Mouse (Mus musculus) embryonic facial prominence, embryonic 10.5 days (tissue): Measurements from ENCODE around the gene Rnaset2b. TPM values are rescaled to one million over a fixed set of nuclear protein-coding genes. Genes with fewer than 3 reads are reported as not detected.
"Not testable (repeated sequence)": the region's sequence is repeated elsewhere in the genome, so short reads cannot be mapped to it uniquely, and the experiment has no call there.

Experiments used
- DNase-seq: peaks from one replicate; pipeline ENCODE4 v3.0.0-alpha.2; 2017; ENCODE audit warnings: low spot score
- H3K27ac ChIP-seq: fragments of 300-500 bp; sonication (generic); replicated peaks from 2 replicates; pipeline ENCODE4 v1.5.1; 2016; ENCODE audit warnings: mild to moderate bottlenecking
- H3K27me3 ChIP-seq: fragments of 300-500 bp; sonication (generic); replicated peaks from 2 replicates; pipeline ENCODE4 v1.6.1; 2016; ENCODE audit warnings: low read depth, mild to moderate bottlenecking; ENCODE audit not compliant: poor library complexity, severe bottlenecking
- H3K36me3 ChIP-seq: fragments of 300-500 bp; sonication (generic); replicated peaks from 2 replicates; pipeline ENCODE4 v1.6.1; 2016; ENCODE audit warnings: mild to moderate bottlenecking, moderate library complexity
- H3K4me1 ChIP-seq: fragments of 300-500 bp; sonication (generic); 2 replicates; pipeline ENCODE4 v1.6.1; 2016
- H3K4me3 ChIP-seq: fragments of 300-500 bp; sonication (generic); 2 replicates; pipeline ENCODE4 v1.5.1; 2016; ENCODE audit warnings: mild to moderate bottlenecking, moderate library complexity
- H3K9me3 ChIP-seq: fragments of 300-500 bp; sonication (generic); 2 replicates; pipeline ENCODE4 v1.6.1; 2016; ENCODE audit warnings: mild to moderate bottlenecking
- WGBS: fragments of 180-500 bp; shearing (Covaris S2); methylation state at CpG from one replicate; pipeline ENCODE4 v1.1.7; 2016; 5-methylcytosine and 5-hydroxymethylcytosine counted together
- polyA plus RNA-seq: library from polyadenylated mRNA; unstranded; fragments of >200 nt; fragmentation: Nextera tagmentation; extraction: Ambion mirVana; gene quantifications from 2 replicates; pipeline ENCODE4 v1.2.1, GENCODE M21; 2016

Gene Rnaset2b
- polyA plus RNA-seq, 1 experiment from 2014 or later: 126 TPM

- H3K27me3 ChIP-seq: not testable (repeated sequence)
- WGBS: 86% methylated on average over 4 of the region's 4 CpGs
Measured at GRCm38 (mm10) chr17:6962936-6963335, 7.5 kb upstream of the Rnaset2b start.

DNA sequence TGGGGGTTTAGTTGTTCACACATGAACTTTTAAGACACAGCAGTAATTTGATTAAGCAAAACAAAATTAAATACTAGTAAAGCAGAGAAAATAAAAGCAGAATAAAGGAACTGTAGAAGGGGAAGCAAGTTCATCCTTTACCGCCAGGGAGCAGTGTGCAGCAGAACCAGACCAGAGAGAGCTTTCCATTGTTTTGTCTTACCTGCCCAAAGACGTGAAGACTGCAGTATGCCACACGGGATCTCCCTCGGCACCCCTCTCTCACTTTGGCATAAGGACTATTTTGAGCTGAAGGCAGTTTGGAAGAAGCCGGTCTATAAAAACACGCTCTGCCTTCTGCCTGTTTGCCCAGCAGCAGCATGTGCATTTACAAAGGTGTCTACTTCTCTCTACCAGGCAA, 5.1 kb upstream of the Rnaset2b start:
- H3K27me3 ChIP-seq, H3K4me1 ChIP-seq, H3K4me3 ChIP-seq, H3K27ac ChIP-seq, H3K36me3 ChIP-seq, H3K9me3 ChIP-seq: not testable (repeated sequence)
- DNase-seq: peak; percentile 27
- 16% methylated on average over 6 of the region's 6 CpGs for WGBS

More at GRCm38 (mm10) chr17:6962936-6963335, 7.5 kb upstream of the Rnaset2b start:
- H3K36me3 ChIP-seq, H3K9me3 ChIP-seq, H3K4me1 ChIP-seq, DNase-seq, H3K4me3 ChIP-seq, H3K27ac ChIP-seq: not testable (repeated sequence)

- not testable (repeated sequence) for DNase-seq, H3K36me3 ChIP-seq
- WGBS: 50% methylated on average over 1 of the region's 1 CpGs
Measured at GRCm38 (mm10) chr17:6967673-6968072, 2.8 kb upstream of the Rnaset2b start.

DNA sequence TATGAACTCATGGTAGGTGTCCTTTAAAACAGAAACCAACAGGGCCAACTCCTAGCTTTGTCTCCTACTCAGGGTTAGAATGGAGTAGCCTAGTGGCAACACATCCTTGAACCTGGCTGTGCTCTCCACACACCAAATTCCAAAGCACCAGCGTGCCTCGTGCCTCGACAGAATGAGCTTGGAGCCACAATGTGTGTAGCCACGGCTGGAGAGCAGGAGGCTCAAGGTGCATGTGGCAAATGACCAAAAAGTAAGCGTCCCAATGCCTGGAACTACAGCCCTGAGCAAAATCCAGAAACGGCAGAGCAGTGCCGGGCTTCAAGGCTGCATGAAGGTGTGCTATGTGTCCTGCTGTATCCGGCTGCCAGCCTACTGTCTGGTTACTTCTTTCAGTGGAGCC, 804 bp downstream of the Rnaset2b start:
- not testable (repeated sequence) for H3K4me1 ChIP-seq, H3K36me3 ChIP-seq, H3K27me3 ChIP-seq, H3K4me3 ChIP-seq, H3K9me3 ChIP-seq, DNase-seq, H3K27ac ChIP-seq
- 89% methylated on average over 8 of the region's 8 CpGs for WGBS

More at GRCm38 (mm10) chr17:6967673-6968072, 2.8 kb upstream of the Rnaset2b start:
- H3K4me3 ChIP-seq, H3K4me1 ChIP-seq, H3K9me3 ChIP-seq, H3K27me3 ChIP-seq, H3K27ac ChIP-seq: not testable (repeated sequence)

GRCm38 (mm10) chr17:6972836-6973396, 2.5 kb downstream of the Rnaset2b start:
- not testable (repeated sequence) for H3K27ac ChIP-seq, H3K4me1 ChIP-seq, H3K36me3 ChIP-seq, DNase-seq, H3K4me3 ChIP-seq, H3K27me3 ChIP-seq, H3K9me3 ChIP-seq
- WGBS: 72% methylated on average over 4 of the region's 4 CpGs

DNA sequence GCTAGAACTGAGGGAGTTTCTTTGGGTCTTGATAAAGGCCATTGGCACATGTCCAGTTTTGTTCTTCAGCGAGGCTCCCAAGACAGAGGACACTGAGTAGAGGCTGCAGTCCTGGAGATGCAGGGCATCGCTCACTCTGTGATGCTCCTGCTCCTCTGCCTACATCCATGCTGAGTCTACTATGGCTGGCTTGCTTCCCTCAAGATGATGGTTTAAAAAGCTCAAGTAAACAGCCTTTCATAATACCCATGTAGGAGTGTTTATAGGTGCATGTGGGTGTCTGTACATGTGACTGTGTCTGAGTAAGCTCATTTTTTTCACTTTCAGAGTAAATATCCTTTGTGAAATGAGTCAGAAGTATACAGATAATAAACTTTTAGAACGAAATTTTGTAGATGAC, 4.6 kb downstream of the Rnaset2b start:
- H3K36me3 ChIP-seq, H3K27ac ChIP-seq, H3K9me3 ChIP-seq, H3K4me3 ChIP-seq, DNase-seq, H3K27me3 ChIP-seq, H3K4me1 ChIP-seq: not testable (repeated sequence)
- WGBS: 73% methylated on average over 3 of the region's 3 CpGs

DNA sequence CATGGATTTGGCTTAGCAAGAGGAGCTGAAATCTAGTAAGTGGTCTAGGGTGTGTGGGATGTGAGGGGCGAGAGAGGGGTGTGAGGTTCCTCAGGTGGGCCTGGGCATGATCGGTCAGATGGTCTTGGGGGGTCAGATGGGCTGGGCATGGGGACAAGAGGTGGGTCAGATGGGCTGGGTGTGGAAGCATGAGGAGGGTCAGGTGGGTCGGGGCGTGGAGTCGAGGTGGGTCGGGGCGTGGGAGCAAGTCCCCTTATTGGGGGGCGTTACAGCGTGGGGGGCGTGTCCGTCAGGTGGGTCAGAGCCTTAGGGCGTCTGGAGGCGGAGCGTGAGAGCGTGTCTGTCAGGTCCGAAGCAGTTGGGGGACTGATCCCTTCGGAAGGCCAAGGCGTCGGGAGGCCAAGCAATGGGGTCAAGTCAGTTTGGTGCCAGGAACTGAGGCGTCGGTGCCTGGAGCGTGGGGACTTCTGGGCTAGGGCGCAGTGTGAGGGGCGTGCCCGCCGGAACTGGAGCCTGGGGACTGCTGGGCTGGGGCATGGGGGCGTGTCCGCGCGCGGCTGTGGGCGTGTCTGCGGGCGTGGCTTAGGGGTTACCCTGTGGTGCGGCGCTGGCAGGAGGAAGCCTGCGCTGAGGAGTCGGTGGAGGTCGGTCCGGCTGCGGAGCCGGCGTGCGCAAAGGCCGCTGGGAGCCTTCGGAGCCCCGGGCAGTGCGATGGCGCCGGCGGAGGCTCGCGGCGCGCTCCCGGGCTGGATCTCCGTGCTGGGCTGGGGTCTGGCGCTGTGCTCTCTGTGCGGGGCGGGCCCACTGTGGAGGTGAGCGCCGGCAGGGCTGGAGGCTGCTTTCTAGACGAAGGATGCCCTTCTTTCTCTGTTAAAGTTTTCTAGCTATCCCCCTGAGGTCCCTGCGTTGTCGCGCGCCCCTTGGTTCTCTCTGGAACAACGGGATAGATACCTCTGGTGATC, 8.1 kb downstream of the Rnaset2b start, which contains the start of gene Gm49721:
TSS of gene Gm49721 (plus strand) at position 618 of the 962 bp plus-strand sequence.
- Histone ChIP-seq H3K27ac (peak within 1 kb of the TSS; percentile 84), H3K4me3 (peak within 1 kb of the TSS; percentile 63)
- not testable (repeated sequence) for H3K9me3 ChIP-seq, H3K27me3 ChIP-seq, H3K4me1 ChIP-seq, H3K36me3 ChIP-seq
- DNase-seq: peak; percentile 57
- 1% methylated on average over 63 of the region's 68 CpGs for WGBS

DNA sequence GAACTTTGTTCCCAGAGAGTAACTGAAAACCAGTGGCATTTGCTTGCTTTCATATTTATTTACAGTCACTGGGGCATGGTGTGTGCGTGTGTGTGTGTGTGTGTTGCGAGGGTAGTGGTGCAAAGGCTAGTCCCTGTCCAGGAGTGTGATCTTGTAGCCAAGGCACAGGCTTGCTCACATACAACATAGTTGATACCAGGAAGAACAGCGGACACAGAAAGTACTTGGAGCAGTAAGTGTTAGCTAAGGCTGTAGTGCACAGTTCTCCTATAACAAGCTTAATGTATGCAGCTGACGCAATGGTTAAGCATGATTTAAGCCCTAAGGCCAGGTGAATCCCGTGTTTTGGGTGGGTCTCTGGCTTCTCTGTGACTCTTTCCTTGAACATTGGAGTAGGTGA, 8.9 kb downstream of the Rnaset2b start:
- peak; percentile 11 for DNase-seq

GRCm38 (mm10) chr17:6980144-6980543, 9.7 kb downstream of the Rnaset2b start:
- H3K4me3 ChIP-seq, H3K36me3 ChIP-seq, DNase-seq, H3K27ac ChIP-seq, H3K4me1 ChIP-seq, H3K27me3 ChIP-seq, H3K9me3 ChIP-seq: not testable (repeated sequence)
- 94% methylated on average over 5 of the region's 8 CpGs for WGBS

More for the DNA sequence above, 8.9 kb downstream of the Rnaset2b start:
- Histone ChIP-seq H3K27ac (0 out of 2 replicates have a peak overlapping the region, but pooled peaks have one; percentile 84), H3K4me3 (peak overlapping the region; percentile 63)
- H3K36me3 ChIP-seq, H3K4me1 ChIP-seq, H3K27me3 ChIP-seq, H3K9me3 ChIP-seq: not testable (repeated sequence)
- WGBS: 28% methylated on average over 5 of the region's 5 CpGs

DNA sequence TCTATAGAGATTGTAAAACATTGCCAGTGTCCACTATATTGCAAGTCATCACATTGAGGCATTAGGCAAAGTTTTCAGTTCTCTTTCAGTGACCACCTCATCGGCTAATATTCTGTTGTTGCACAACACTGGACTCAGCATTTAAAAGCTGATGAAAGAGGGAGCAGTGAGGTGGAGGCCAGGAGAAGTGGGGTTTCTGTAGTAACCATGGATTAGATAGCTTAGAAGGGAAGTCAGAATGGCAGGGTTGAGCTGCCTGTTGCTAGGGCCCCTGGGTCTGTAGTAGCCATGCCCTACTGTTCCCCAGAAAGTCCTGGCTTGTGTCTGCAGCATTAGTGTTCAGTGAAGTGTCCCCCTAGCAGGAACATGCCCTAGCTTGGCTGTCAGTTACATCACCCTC, 15.7 kb downstream of the Rnaset2b start:
- H3K36me3 ChIP-seq, H3K9me3 ChIP-seq, H3K4me1 ChIP-seq, H3K27ac ChIP-seq, DNase-seq, H3K4me3 ChIP-seq, H3K27me3 ChIP-seq: not testable (repeated sequence)
- WGBS: 95% methylated on average over 1 of the region's 1 CpGs

- H3K9me3 ChIP-seq, H3K27me3 ChIP-seq, H3K36me3 ChIP-seq, H3K4me1 ChIP-seq, H3K27ac ChIP-seq, DNase-seq, H3K4me3 ChIP-seq: not testable (repeated sequence)
- no CpG with 5 or more reads among the region's 6 CpGs for WGBS
Measured at GRCm38 (mm10) chr17:6995504-6995903, 25.1 kb downstream of the Rnaset2b start.

GRCm38 (mm10) chr17:6996826-6997225, 26.4 kb downstream of the Rnaset2b start:
- DNase-seq, H3K4me1 ChIP-seq, H3K9me3 ChIP-seq, H3K36me3 ChIP-seq, H3K27ac ChIP-seq, H3K4me3 ChIP-seq, H3K27me3 ChIP-seq: not testable (repeated sequence)
- 88% methylated on average over 8 of the region's 8 CpGs for WGBS
